Comparison of ENCODE assay signal across 9 mouse cellular contexts in the genomic region with DNA sequence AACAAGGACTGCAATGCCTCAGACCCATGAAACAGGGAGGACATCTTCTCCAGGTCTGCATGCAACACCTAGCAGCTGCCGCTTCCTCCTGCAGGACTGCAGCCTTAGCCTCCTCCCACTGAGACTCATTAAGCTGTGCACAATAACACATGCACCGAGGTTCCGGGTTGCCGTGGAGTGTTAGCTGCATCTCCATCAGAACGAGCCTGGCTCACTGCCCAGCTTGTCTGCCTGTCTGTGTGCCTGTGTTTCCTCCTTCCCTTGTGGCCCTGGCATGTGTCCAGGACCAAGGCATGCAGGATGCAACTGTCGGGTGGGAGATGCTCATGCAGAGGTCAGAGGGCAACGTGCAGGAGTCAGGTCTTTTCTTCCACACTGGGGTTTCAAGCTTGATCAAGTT.
DNase-seq lines count a peak whose midpoint lies in the region; ATAC-seq lines count a peak whose summit lies in the region.
"Had no signal": no experiment of that assay in that cellular context is flagged by ENCODE, and none has a peak within 500 bp of the region (broad histone marks: within the 10 kb centered on the region; RNA-seq: fewer than 3 reads in every experiment).

No protein-coding gene starts in this region.

- H3K4me1 ChIP-seq in forebrain, embryonic 11.5 days (replicated peaks; ENCODE audit: control insufficient read depth, insufficient read depth, low read length) = peaks cover 4% of the 10 kb centered on the region; the same call in 1 of the 2 replicates
- H3K4me1 ChIP-seq in forebrain, embryonic 10.5 days = peaks cover 14% of the 10 kb centered on the region
- peaks cover 11% of the 10 kb centered on the region for H3K4me1 ChIP-seq in hindbrain, embryonic 13.5 days (replicated peaks)
- H3K4me1 ChIP-seq in neural tube, embryonic 15.5 days = peaks cover 8% of the 10 kb centered on the region

- DNase-seq in forebrain, embryonic 11.5 days (ENCODE audit: low spot score) = no peak
- no peak for DNase-seq in forebrain, embryonic 10.5 days (ENCODE audit: extremely low spot score, low spot score)
- peak; percentile 6 for DNase-seq in right cerebral cortex, adult 18-20 months
- DNase-seq in right cerebral cortex, postnatal 25 days = no peak
- peak; percentile 12 to 17 for DNase-seq in layer of hippocampus, postnatal 14 days (ENCODE audit: low spot score in 2 of 2)
- DNase-seq in urinary bladder, adult 18-20 months (ENCODE audit: low spot score in 2 of 2) = no peak

- H3K9me3 ChIP-seq in forebrain, embryonic 11.5 days (ENCODE audit: control insufficient read depth, low read length) = no peaks in the 10 kb centered on the region
- no peaks in the 10 kb centered on the region for H3K9me3 ChIP-seq in forebrain, embryonic 10.5 days
- H3K9me3 ChIP-seq in hindbrain, embryonic 13.5 days = no peaks in the 10 kb centered on the region
- no peaks in the 10 kb centered on the region for H3K9me3 ChIP-seq in neural tube, embryonic 15.5 days (replicated peaks)
- H3K9me3 ChIP-seq: stomach, embryonic 15.5 days had no signal

- peak; percentile 61 for ATAC-seq in forebrain, embryonic 11.5 days (replicated peaks; ENCODE audit: low FRiP score)
- peak; percentile 88 for ATAC-seq in hindbrain, embryonic 13.5 days (ENCODE audit: low FRiP score)
- peak; percentile 76 for ATAC-seq in neural tube, embryonic 15.5 days (ENCODE audit: low FRiP score)

- no peak overlapping the region for H3K9ac ChIP-seq in forebrain, embryonic 11.5 days (ENCODE audit: low read length)
- 0 out of 2 replicates have a peak overlapping the region, but pooled peaks have one; percentile 35 for H3K9ac ChIP-seq in hindbrain, embryonic 13.5 days
- H3K9ac ChIP-seq in neural tube, embryonic 15.5 days (replicated peaks) = no peak overlapping the region
- H3K9ac ChIP-seq: stomach, embryonic 15.5 days had no signal

- no peak overlapping the region for H3K27ac ChIP-seq in forebrain, embryonic 11.5 days (ENCODE audit: low read depth, low read length)
- no peak overlapping the region for H3K27ac ChIP-seq in forebrain, embryonic 10.5 days
- H3K27ac ChIP-seq in hindbrain, embryonic 13.5 days = peak overlapping the region; percentile 44; the same call in 1 of the 2 replicates
- no peak overlapping the region for H3K27ac ChIP-seq in neural tube, embryonic 15.5 days (replicated peaks)
- H3K27ac ChIP-seq: stomach, embryonic 15.5 days had no signal

- H3K27me3 ChIP-seq in forebrain, embryonic 11.5 days (ENCODE audit: control insufficient read depth, insufficient read depth, low read length) = no peaks in the 10 kb centered on the region
- no peaks in the 10 kb centered on the region for H3K27me3 ChIP-seq in forebrain, embryonic 10.5 days (ENCODE audit: poor library complexity, severe bottlenecking)
- H3K27me3 ChIP-seq in hindbrain, embryonic 13.5 days = no peaks in the 10 kb centered on the region
- no peaks in the 10 kb centered on the region for H3K27me3 ChIP-seq in neural tube, embryonic 15.5 days (replicated peaks)
- H3K27me3 ChIP-seq: stomach, embryonic 15.5 days had no signal

- H3K4me3 ChIP-seq in forebrain, embryonic 11.5 days (ENCODE audit: low read depth, low read length) = no peak overlapping the region
- no peak overlapping the region for H3K4me3 ChIP-seq in forebrain, embryonic 10.5 days
- no peak overlapping the region for H3K4me3 ChIP-seq in hindbrain, embryonic 13.5 days
- H3K4me3 ChIP-seq in neural tube, embryonic 15.5 days (replicated peaks) = no peak overlapping the region
- H3K4me3 ChIP-seq: stomach, embryonic 15.5 days had no signal

- H3K4me2 ChIP-seq in forebrain, embryonic 11.5 days (ENCODE audit: low read depth, low read length, severe bottlenecking) = no peak overlapping the region
- no peak overlapping the region; the same call in 1 of the 2 replicates for H3K4me2 ChIP-seq in hindbrain, embryonic 13.5 days
- H3K4me2 ChIP-seq in neural tube, embryonic 15.5 days = 0 out of 2 replicates have a peak overlapping the region, but pooled peaks have one; percentile 15
- H3K4me2 ChIP-seq: stomach, embryonic 15.5 days had no signal

- whole genome bisulfite sequencing in forebrain, embryonic 11.5 days = 20% methylated on average over 7 of the region's 7 CpGs
- WGBS in forebrain, embryonic 10.5 days = 20% methylated on average over 7 of the region's 7 CpGs
- WGBS in hindbrain, embryonic 13.5 days = 5% methylated on average over 7 of the region's 7 CpGs
- 6% methylated on average over 7 of the region's 7 CpGs for WGBS in neural tube, embryonic 15.5 days

- H3K36me3 ChIP-seq in forebrain, embryonic 11.5 days (ENCODE audit: control insufficient read depth, insufficient read depth, low read length) = no peaks in the 10 kb centered on the region
- H3K36me3 ChIP-seq in forebrain, embryonic 10.5 days (replicated peaks) = no peaks in the 10 kb centered on the region
- H3K36me3 ChIP-seq in hindbrain, embryonic 13.5 days = no peaks in the 10 kb centered on the region
- no peaks in the 10 kb centered on the region for H3K36me3 ChIP-seq in neural tube, embryonic 15.5 days
- H3K36me3 ChIP-seq: stomach, embryonic 15.5 days had no signal

Comparison
In these comparisons a context has a peak if more than half of its experiments do, and no peak if none do; other contexts are left out.
1. DNase-seq: peak in right cerebral cortex, adult 18-20 months (single experiment) and layer of hippocampus, postnatal 14 days (2 of 2); none in forebrain, embryonic 11.5 days (single experiment), forebrain, embryonic 10.5 days (single experiment), right cerebral cortex, postnatal 25 days (single experiment) and urinary bladder, adult 18-20 months (0 of 2).
2. Peak in every context shown above with its lines, with median percentiles within 50 percentile points of each other: ATAC-seq.